Mouse (Mus musculus) forebrain, embryonic 15.5 days (tissue): ENCODE data around the gene Fcgr3. TPM values are rescaled to one million over a fixed set of nuclear protein-coding genes. Genes with fewer than 3 reads are reported as not detected.
"Not testable (repeated sequence)": the region's sequence is repeated elsewhere in the genome, so short reads cannot be mapped to it uniquely, and the experiment has no call there.

Experiments
- ATAC-seq: fragments of 200-750 bp; cut with Nextera tagmentation; replicated peaks from 2 replicates; pipeline ENCODE4 v1.8.0; 2017; ENCODE audit warnings: mild to moderate bottlenecking, moderate TSS enrichment, moderate library complexity
- H3K27ac ChIP-seq: fragments of 300-500 bp; sonication (generic); replicated peaks from 2 replicates; pipeline ENCODE4 v1.5.1; 2015; ENCODE audit warnings: mild to moderate bottlenecking, inconsistent platforms
- H3K27me3 ChIP-seq: fragments of 300-500 bp; sonication (generic); 2 replicates; pipeline ENCODE4 v1.6.1; 2015; ENCODE audit warnings: inconsistent platforms
- H3K36me3 ChIP-seq: fragments of 300-500 bp; sonication (generic); 2 replicates; pipeline ENCODE4 v1.6.1; 2015; ENCODE audit warnings: mild to moderate bottlenecking, inconsistent platforms
- H3K4me1 ChIP-seq: fragments of 300-500 bp; sonication (generic); 2 replicates; pipeline ENCODE4 v1.6.1; 2015; ENCODE audit warnings: inconsistent platforms
- H3K4me2 ChIP-seq: fragments of 300-500 bp; sonication (generic); replicated peaks from 2 replicates; pipeline ENCODE4 v1.6.1; 2015; ENCODE audit warnings: mild to moderate bottlenecking, inconsistent platforms
- H3K4me3 ChIP-seq: fragments of 300-500 bp; sonication (generic); 2 replicates; pipeline ENCODE4 v1.5.1; 2015; ENCODE audit warnings: mild to moderate bottlenecking, inconsistent platforms
- H3K9ac ChIP-seq: fragments of 300-500 bp; sonication (generic); replicated peaks from 2 replicates; pipeline ENCODE4 v1.6.1; 2015; ENCODE audit warnings: mild to moderate bottlenecking, inconsistent platforms
- H3K9me3 ChIP-seq: fragments of 300-500 bp; sonication (generic); 2 replicates; pipeline ENCODE4 v1.6.1; 2016; ENCODE audit warnings: inconsistent platforms
- WGBS: fragments of 180-500 bp; shearing (Covaris S2); methylation state at CpG from one replicate; pipeline ENCODE4 v1.1.7; 2015; ENCODE audit warnings: mixed read lengths; 5-methylcytosine and 5-hydroxymethylcytosine counted together
- polyA plus RNA-seq: library from polyadenylated mRNA; unstranded; fragments of >200 nt; fragmentation: Nextera tagmentation; extraction: Ambion mirVana; gene quantifications from 2 replicates; pipeline ENCODE4 v1.2.1, GENCODE M21; 2015

Fcgr3 gene
- 8.7 and 8.8 TPM in 2 replicates for polyA plus RNA-seq

GRCm38 (mm10) chr1:171064491-171065242 lies at the start of gene Fcgr3:
TSS of gene Fcgr3 (minus strand) at chr1:171064935.
- not testable (repeated sequence) for H3K27ac ChIP-seq, H3K9me3 ChIP-seq, H3K36me3 ChIP-seq, H3K9ac ChIP-seq, H3K4me1 ChIP-seq
- H3K4me3 ChIP-seq, result peak within 1 kb of the TSS; percentile 36
- H3K27me3 ChIP-seq, result peaks cover 34% of the 10 kb centered on the region
- WGBS, result 1% methylated on average over 46 of the region's 75 CpGs
- peak within 1 kb of the TSS; percentile 38 for H3K4me2 ChIP-seq
- ATAC-seq, result peak; percentile 50

- Histone ChIP-seq H3K9ac (peak within 1 kb of the TSS; percentile 53), H3K27me3 (no peaks in the 10 kb centered on the region), H3K4me2 (peak within 1 kb of the TSS; percentile 82), H3K36me3 (no peaks in the 10 kb centered on the region), H3K4me3 (peak within 1 kb of the TSS; percentile 48), H3K9me3 (no peaks in the 10 kb centered on the region), H3K4me1 (peaks cover 28% of the 10 kb centered on the region), H3K27ac (0 out of 2 replicates have a peak within 1 kb of the TSS, but pooled peaks have one; percentile 5)
- ATAC-seq, result no peak
- WGBS, result under 1% methylated on average over 24 of the region's 24 CpGs
Observed at GRCm38 (mm10) chr1:171113873-171114299, 49.2 kb upstream of the Fcgr3 start, which contains the start of gene Cfap126. TSS of gene Cfap126 (plus strand) at chr1:171113918.

GRCm38 (mm10) chr1:171112986-171113385 lies 48.3 kb upstream of the Fcgr3 start:
- Histone ChIP-seq H3K36me3 (no peaks in the 10 kb centered on the region), H3K4me2 (no peak overlapping the region), H3K9me3 (no peaks in the 10 kb centered on the region), H3K27ac (no peak overlapping the region), H3K4me1 (peaks cover 25% of the 10 kb centered on the region), H3K27me3 (no peaks in the 10 kb centered on the region), H3K9ac (no peak overlapping the region), H3K4me3 (no peak overlapping the region)
- no peak for ATAC-seq
- WGBS, result 80% methylated on average over 4 of the region's 4 CpGs

GRCm38 (mm10) chr1:171111781-171112575 lies 47.2 kb upstream of the Fcgr3 start:
- H3K9me3 ChIP-seq, result no peaks in the 10 kb centered on the region
- ATAC-seq, result 0 out of 2 replicates have a peak, but pooled peaks have one; percentile 6
- H3K27ac ChIP-seq, result peak overlapping the region; percentile 51
- H3K4me2 ChIP-seq, result peak overlapping the region; percentile 53
- H3K9ac ChIP-seq, result peak overlapping the region; percentile 27
- peaks cover 25% of the 10 kb centered on the region for H3K4me1 ChIP-seq
- H3K4me3 ChIP-seq, result peak overlapping the region; percentile 67
- H3K36me3 ChIP-seq, result no peaks in the 10 kb centered on the region
- WGBS, result 2% methylated on average over 15 of the region's 15 CpGs
- no peaks in the 10 kb centered on the region for H3K27me3 ChIP-seq

- peak; percentile 93 for ATAC-seq
- under 1% methylated on average over 38 of the region's 38 CpGs for WGBS
- Histone ChIP-seq H3K27ac (peak overlapping the region; percentile 88), H3K9ac (peak overlapping the region; percentile 54), H3K27me3 (no peaks in the 10 kb centered on the region), H3K4me1 (peaks cover 25% of the 10 kb centered on the region), H3K4me2 (peak overlapping the region; percentile 53), H3K4me3 (peak overlapping the region; percentile 67), H3K36me3 (no peaks in the 10 kb centered on the region), H3K9me3 (no peaks in the 10 kb centered on the region)
Observed at GRCm38 (mm10) chr1:171111020-171111780, 46.5 kb upstream of the Fcgr3 start.

GRCm38 (mm10) chr1:171110659-171111019 lies 45.9 kb upstream of the Fcgr3 start:
- peaks cover 25% of the 10 kb centered on the region for H3K4me1 ChIP-seq
- no peaks in the 10 kb centered on the region for H3K27me3 ChIP-seq
- peak; percentile 68 for ATAC-seq
- H3K4me3 ChIP-seq, result peak overlapping the region; percentile 67
- peak overlapping the region; percentile 54 for H3K9ac ChIP-seq
- peak overlapping the region; percentile 88 for H3K27ac ChIP-seq
- peak overlapping the region; percentile 53 for H3K4me2 ChIP-seq
- no peaks in the 10 kb centered on the region for H3K9me3 ChIP-seq
- no peaks in the 10 kb centered on the region for H3K36me3 ChIP-seq
- WGBS, result 7% methylated on average over 15 of the region's 15 CpGs

- Histone ChIP-seq H3K36me3 (no peaks in the 10 kb centered on the region), H3K9me3 (no peaks in the 10 kb centered on the region), H3K9ac (no peak overlapping the region), H3K27ac (no peak overlapping the region), H3K4me3 (no peak overlapping the region), H3K27me3 (no peaks in the 10 kb centered on the region), H3K4me1 (peaks cover 25% of the 10 kb centered on the region), H3K4me2 (no peak overlapping the region)
- ATAC-seq, result no peak
- 42% methylated on average over 9 of the region's 9 CpGs for WGBS
Observed at GRCm38 (mm10) chr1:171109620-171110019, 44.9 kb upstream of the Fcgr3 start.

- ATAC-seq, result no peak
- no peak overlapping the region for H3K4me2 ChIP-seq
- WGBS, result 58% methylated on average over 6 of the region's 6 CpGs
- no peak overlapping the region for H3K4me3 ChIP-seq
- H3K36me3 ChIP-seq, result no peaks in the 10 kb centered on the region
- H3K9ac ChIP-seq, result no peak overlapping the region
- no peaks in the 10 kb centered on the region for H3K27me3 ChIP-seq
- H3K27ac ChIP-seq, result no peak overlapping the region
- no peaks in the 10 kb centered on the region for H3K9me3 ChIP-seq
- peaks cover 6% of the 10 kb centered on the region for H3K4me1 ChIP-seq
Observed at GRCm38 (mm10) chr1:171105226-171105625, 40.5 kb upstream of the Fcgr3 start.

GRCm38 (mm10) chr1:171103179-171103840 lies 38.6 kb upstream of the Fcgr3 start:
- ATAC-seq, result no peak
- Histone ChIP-seq H3K4me3 (peak overlapping the region; percentile 81), H3K4me2 (peak overlapping the region; percentile 54), H3K27ac (no peak overlapping the region), H3K4me1 (peaks cover 3% of the 10 kb centered on the region), H3K27me3 (no peaks in the 10 kb centered on the region), H3K36me3 (no peaks in the 10 kb centered on the region), H3K9me3 (no peaks in the 10 kb centered on the region), H3K9ac (no peak overlapping the region)
- 11% methylated on average over 10 of the region's 10 CpGs for WGBS

GRCm38 (mm10) chr1:171102547-171103177 lies 37.9 kb upstream of the Fcgr3 start:
- Histone ChIP-seq H3K9me3 (no peaks in the 10 kb centered on the region), H3K4me1 (peaks cover 3% of the 10 kb centered on the region), H3K4me2 (peak overlapping the region; percentile 54), H3K9ac (peak overlapping the region; percentile 59), H3K4me3 (peak overlapping the region; percentile 81), H3K27me3 (no peaks in the 10 kb centered on the region), H3K27ac (peak overlapping the region; percentile 78), H3K36me3 (no peaks in the 10 kb centered on the region)
- ATAC-seq, result peak; percentile 91
- WGBS, result under 1% methylated on average over 35 of the region's 35 CpGs
